Mouse (Mus musculus): ENCODE results near the gene Ccdc124. TPM values are rescaled to one million over a fixed set of nuclear protein-coding genes. Genes with fewer than 3 reads are reported as not detected.

Gene Ccdc124
- polyA plus RNA-seq, 1 experiment from 2014 or later: 93.8 TPM

DNA sequence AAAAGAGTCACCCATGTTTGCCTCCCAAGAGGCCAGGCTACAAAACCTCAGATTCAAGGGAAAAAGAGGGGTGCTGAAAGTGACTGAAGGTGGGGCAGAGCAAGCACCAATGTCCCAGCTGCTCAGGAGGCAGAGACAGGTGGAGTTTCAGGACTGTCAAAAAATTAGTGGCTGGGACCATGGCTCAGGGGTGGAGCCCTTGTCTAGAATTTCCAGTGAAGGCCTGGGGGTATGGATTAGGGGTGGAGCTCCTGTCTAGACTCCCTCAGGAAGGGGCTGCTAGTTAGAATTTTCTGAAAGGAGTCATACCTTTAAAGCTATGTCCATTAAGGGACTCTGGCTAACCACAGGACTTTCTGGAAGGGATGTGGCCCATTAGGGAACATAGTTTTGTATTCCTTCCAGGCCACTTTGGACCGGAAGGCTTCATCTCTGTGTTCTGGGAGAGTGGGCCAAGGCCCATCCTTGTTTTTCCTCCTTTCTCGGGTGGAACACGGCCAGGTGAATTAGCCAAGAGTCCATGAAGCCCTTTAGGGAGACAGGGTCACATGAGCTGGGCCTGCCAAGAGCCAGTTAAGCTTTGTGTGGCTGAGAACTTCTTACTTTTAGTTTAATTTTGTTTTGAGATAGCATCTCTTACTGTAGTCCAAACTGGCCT lies 24.3 kb downstream of the Ccdc124 start:
- no peak for DNase-seq (ENCODE audit: low spot score)

- DNase-seq (ENCODE audit: low spot score): peak; percentile 58
Measured at GRCm38 (mm10) chr8:70846371-70847154, 27.2 kb downstream of the Ccdc124 start.

- DNase-seq (ENCODE audit: low spot score): no peak
Measured at GRCm38 (mm10) chr8:70845108-70845507, 28.6 kb downstream of the Ccdc124 start.

DNA sequence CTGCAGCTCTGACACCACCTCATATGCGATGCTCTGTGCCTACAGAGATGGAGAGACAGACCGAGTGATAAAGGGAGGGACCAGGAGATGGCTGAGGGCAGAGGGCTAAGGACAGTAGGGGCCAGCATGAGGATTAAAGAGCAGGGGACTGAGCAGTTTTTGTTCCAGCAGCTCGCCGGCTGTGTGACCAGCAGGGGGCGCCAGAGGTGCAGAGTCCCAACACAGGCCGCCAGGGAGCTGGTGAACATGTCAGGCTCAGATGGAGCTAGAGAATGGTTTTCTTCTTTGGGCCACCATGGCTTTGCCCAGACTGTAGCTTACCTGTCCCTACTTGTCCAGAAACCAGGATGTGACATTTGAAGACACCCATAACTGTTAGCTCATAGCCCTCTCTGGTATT lies 29.2 kb downstream of the Ccdc124 start:
- DNase-seq (ENCODE audit: low spot score): peak; percentile 83

DNA sequence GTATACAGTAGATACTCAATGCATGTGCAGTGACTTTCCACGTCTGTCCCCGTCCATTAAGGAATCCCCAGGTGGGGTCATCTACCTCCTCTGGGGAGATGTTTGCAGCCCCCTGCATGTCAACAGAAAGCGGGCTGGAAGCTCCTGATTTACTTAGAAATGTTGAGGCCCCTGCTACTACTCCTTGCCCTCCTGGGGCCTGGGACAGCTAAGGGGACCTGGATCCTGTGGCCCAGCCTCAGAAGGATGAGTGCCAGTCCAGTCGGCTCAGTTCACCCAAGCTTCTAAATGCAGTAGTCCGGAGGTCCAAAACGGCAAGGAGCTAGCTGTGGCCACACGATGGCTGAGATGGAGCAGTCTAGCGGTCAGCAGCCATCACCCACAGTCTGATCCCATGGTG lies 29.8 kb downstream of the Ccdc124 start:
- DNase-seq (ENCODE audit: low spot score): no peak

GRCm38 (mm10) chr8:70843214-70843773 lies 30.4 kb downstream of the Ccdc124 start:
- DNase-seq (ENCODE audit: low spot score): no peak

- no peak for DNase-seq (ENCODE audit: low spot score)
Measured at GRCm38 (mm10) chr8:70842484-70842883, 31.3 kb downstream of the Ccdc124 start.

- DNase-seq (ENCODE audit: low spot score): peak; percentile 89
Measured at GRCm38 (mm10) chr8:70841147-70842072, 32.3 kb downstream of the Ccdc124 start.

DNA sequence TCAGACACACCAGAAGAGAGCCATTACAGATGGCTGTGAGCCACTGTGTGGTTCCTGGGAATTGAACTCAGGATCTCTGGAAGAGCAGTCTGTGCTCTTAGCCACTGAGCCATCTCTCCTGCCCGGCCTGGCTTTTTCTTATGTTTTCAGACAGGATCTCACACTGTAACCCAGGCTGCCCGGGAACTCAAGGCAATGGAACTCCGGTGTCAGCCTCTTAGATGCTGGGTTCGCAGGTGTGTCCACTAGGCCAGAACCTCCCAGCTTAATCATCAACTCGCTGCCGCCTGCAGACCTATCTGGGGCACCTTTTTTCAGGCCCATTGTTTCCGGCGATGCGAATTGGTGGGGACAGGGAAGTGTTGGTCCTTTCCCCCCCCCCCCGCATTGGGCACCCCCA lies 33.1 kb downstream of the Ccdc124 start:
- DNase-seq (ENCODE audit: low spot score): peak; percentile 15

DNA sequence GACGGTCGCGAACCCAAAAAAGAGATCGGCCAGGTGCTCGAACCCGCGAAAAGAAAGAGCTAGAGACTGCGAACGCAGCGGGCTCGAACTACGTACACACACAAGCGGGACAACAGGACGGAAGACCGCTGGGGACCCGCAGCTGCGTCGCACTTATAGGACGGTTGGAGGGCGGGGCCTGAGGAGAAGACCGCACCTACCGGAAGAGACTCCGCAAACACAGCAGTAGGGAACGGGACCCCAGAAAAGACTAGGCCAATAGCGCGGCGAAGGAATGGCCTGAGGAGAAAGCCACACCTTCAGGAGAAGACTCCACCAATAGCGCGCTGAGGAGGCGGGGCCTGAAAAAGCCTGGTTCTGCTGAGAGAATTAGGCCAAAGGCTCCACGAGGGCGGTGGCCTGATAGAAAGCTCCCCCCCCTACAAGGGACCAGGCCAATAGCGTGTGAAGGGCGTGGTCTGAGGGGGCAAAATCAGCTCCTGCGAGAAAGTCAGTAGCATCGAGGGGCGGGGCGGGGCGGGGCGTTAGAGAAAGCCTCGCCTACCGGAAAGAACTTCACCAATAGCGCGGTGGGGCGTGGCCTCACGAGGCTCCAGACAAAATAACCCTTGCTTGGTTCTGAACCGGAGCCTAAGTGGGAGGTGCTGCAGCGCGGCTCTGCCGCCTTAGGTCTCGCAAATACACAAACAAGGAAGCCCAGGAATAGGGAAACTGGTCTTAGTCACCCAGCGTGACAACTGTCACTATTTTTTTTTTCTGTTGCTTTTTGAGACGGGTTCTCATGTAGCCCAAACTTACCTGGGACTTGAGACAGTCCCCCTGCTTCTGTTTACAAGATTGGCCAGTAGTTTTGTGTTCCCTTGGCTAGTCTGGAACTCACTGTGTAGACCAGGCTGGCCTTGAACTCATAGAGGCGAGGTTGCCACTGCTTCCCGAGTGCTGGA lies 34.1 kb downstream of the Ccdc124 start, which contains the start of gene Arrdc2:
Gene Arrdc2, minus strand, starts transcription at position 313 of the 944 bp plus-strand sequence.
- DNase-seq (ENCODE audit: low spot score): peak; percentile 100

DNA sequence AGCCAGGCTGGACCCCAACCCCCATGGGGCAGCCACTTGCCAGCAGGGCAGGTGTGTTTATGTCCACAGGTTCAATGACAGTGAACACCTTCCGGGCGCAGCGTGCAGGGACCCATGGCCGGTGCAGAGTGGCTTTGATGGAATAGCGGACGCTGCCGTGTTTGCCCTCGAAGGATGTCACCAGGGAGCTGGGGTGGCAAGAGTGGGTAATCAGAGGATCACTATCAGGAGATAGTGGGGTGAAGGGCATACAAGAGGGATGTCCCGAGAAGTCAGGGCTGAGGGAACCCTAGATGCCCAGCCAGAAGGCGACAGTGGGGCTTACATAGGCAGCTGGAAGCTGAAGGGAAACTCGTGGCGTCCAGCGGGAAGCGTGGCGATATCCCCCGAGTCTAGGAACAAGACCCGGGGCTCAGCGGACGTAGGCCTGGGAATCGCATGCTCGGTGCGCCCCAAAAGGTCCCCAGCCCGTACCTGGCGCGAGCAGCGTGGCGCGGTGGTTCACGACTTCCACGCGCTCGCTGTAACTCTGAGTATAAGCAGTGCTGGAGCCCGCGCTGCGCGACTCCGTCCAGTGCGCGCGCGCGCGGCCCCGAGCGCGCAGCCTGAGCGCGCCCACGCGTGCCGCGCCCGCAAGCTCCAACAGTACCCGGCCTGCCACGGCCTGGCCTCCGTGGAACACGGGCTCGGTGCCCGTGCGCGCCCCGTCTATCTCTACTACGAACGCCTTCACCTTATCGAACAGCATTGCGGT lies 34.9 kb downstream of the Ccdc124 start:
- no peak for DNase-seq (ENCODE audit: low spot score)

DNA sequence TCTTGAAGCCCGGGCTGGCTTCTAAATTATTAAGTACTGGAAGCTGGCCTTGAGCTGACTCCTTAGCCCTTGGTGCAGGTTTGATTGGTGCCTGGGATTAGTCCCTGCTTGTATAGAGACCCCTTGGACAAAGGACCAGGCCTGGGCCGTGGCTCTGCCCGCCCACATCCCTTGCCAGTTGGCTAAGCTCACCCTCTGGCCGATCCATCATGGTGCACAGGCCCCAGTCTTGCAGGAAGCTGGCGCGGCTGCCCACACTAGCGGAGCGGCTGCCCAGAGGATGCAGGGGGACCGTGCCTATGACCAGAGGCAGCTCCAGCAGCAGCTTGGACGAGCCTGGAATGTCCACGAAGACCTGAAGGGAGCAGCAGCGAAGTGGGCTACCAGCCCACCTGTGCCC lies 37.1 kb downstream of the Ccdc124 start:
- DNase-seq (ENCODE audit: low spot score): no peak

DNA sequence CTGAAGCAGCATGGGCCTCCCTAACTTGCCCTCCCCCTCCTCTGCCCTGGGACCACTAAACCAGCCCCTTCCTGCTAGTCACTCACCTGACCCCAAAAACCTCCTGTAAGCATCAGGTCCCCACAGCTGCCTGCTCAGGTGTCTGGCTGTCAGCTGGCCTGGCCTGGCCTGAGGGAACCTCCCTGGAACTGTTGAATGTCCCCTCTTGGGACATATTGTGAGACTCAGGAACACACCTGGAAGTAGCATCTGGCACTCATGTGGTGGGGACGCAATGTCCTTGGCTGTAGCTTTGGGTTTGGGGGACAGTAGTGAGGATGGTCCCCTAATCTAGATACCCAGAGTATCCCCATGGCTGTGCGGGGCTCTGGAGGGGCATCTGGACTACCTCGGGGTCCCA lies 39.7 kb downstream of the Ccdc124 start:
- no peak for DNase-seq (ENCODE audit: low spot score)

- no peak for DNase-seq (ENCODE audit: low spot score)
Measured at GRCm38 (mm10) chr8:70833520-70833919, 40.2 kb downstream of the Ccdc124 start.

DNA sequence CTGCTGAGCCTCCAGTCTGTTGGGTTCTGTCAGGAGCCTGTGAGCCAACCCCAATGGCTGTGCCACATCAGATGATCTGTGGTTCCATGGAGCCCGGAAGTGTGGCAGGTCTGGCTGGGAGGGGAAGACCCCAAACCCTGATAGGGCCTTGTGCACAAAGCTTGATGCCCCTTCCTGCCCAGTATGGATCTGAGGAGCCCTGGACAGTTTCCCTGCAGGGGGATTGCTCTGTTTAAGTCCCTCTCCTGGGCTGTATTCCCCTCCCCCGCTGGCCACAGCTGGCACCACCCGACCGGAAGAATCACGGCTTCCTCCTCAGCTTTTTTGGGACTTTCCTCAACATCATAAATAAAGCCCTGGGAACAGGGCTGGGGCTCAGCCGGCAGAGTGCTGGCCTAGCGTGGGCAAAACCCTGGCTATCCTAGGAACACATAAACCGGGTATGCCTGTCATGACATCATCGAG lies 40.7 kb downstream of the Ccdc124 start:
- DNase-seq (ENCODE audit: low spot score): peak; percentile 72

DNA sequence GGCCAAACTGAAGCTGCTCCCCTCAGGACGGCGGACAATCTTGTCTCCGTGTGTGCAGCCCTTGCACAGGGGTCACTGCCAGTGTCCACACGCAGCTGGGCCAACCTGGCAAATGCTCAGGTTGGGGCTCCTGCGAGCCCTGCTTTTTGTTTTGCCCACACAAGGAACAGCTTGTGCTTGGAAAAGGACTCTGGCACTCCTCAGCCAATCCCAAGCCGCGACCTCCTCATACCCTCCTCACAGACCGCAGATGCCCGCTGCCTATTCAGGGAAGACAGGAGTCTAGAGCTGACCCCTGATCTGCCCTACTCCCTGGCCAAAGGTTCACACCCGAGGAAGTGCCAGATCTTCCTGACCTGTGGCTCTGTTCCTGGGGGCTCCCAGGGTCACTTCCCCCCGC lies 41.4 kb downstream of the Ccdc124 start:
- DNase-seq (ENCODE audit: low spot score): no peak

GRCm38 (mm10) chr8:70831517-70831916 lies 42.2 kb downstream of the Ccdc124 start:
- DNase-seq (ENCODE audit: low spot score): no peak

DNA sequence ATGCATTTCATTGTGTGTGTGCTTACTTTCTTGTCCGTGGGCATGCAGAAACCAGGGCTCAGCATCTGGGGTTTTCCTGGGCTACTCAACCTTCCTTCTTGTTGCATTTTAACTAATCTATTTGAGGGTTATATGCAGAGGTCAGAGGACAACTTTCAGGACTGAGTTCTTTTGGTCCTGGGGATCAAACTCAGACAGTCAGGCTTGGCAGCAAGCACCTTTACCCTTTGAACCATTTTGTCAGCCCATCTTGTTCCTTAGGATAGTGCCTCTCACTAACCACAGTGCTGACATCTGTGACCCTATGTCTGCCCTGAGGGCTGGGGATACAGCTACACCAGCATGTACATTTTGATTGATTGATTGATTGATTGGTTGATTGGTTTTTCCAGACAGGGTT lies 45.9 kb downstream of the Ccdc124 start:
- no peak for DNase-seq (ENCODE audit: low spot score)

DNA sequence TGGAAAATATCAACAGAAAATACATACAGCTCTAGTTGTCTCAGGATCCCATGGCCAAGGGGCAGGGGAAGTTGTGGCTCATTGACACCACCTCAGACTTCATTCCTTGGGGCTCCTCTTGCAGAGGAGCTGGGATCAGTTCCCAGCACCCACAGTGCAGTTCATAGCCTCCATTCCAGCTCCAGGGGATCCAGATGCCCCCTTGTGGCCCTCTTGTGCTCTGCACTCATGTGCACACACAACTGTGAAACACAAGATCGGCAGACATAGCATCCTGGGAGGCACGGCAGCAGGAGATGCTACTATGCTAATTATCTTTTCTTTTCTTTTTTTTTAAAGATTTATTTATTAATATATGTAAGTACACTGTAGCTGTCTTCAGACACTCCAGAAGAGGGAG lies 46.7 kb downstream of the Ccdc124 start:
- DNase-seq (ENCODE audit: low spot score): no peak
